In the genomic region with DNA sequence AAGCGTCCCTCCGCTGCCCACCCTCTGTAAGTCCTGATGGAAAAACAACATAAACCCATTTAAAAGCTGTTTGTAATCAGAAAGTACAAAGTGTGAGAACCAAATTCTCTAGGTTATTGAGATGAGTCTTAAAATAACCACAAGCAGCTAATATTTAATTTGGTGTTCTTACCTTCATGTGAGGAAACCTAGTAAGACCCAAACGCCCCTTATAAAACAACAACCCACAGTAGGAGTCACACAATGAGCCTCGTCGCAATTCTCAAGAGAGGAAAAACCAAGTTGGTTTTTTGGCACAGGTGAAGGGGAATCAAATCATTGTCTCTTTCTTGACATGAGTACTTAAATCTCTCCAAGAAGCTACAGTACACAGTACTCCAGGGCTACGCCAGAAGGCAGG, we compare ENCODE assay signal across 27 mouse cellular contexts. TPM values are rescaled to one million over a fixed set of nuclear protein-coding genes. Genes with fewer than 3 reads are reported as not detected.
A peak's percentile ranks its signal among the peaks of the same experiment; 100 is the strongest.
DNase-seq lines count a peak whose midpoint lies in the region; ATAC-seq and TF ChIP-seq lines count a peak whose summit lies in the region.
"Had no signal": no experiment of that assay in that cellular context is flagged by ENCODE, and none has a peak within 500 bp of the region (broad histone marks: within the 10 kb centered on the region; RNA-seq: fewer than 3 reads in every experiment).

No protein-coding gene starts in this region.

- no peak for ATAC-seq in heart, embryonic 14.5 days (ENCODE audit: insufficient number of reproducible peaks, insufficient read depth, low FRiP score, low read depth)
- ATAC-seq: activated CD4-positive, CD25-positive, alpha-beta regulatory T cell, adult 4 months; forebrain, embryonic 15.5 days; hindbrain, embryonic 16.5 days; intestine, embryonic 15.5 days had no signal

- intact Hi-C loops in gastrocnemius, adult 2 months (cut with DNase I), result no loop called here
- intact Hi-C loops in heart, postnatal 25 days (cut with DNase I), result loop anchor here (5.0 kb wide), 1 partner anchor 42 kb away; no protein-coding TSS in a partner anchor

- H3K36me3 ChIP-seq in heart, embryonic 14.5 days (ENCODE audit: control insufficient read depth, insufficient read depth, low read length), result 0 out of 2 replicates have a peak, but pooled peaks cover 4% of the 10 kb centered on the region
- no peaks in the 10 kb centered on the region for H3K36me3 ChIP-seq in kidney, adult 2 months (ENCODE audit: control insufficient read depth, insufficient read depth, low read length)
- H3K36me3 ChIP-seq: embryonic facial prominence, embryonic 10.5 days; embryonic facial prominence, embryonic 13.5 days; forebrain, embryonic 12.5 days; forebrain, embryonic 15.5 days; hindbrain, embryonic 10.5 days; hindbrain, embryonic 13.5 days; intestine, embryonic 15.5 days had no signal

- WGBS in heart, embryonic 14.5 days, result 89% methylated on average over 6 of the region's 6 CpGs
- 49% methylated on average over 6 of the region's 6 CpGs for WGBS in kidney, adult 2 months

- H3K27me3 ChIP-seq in heart, embryonic 14.5 days (ENCODE audit: control insufficient read depth, insufficient read depth, low read length), result no peaks in the 10 kb centered on the region
- H3K27me3 ChIP-seq in kidney, adult 2 months (replicated peaks; ENCODE audit: control insufficient read depth, insufficient read depth, low read length), result no peaks in the 10 kb centered on the region
- H3K27me3 ChIP-seq: embryonic facial prominence, embryonic 13.5 days; forebrain, embryonic 12.5 days; forebrain, embryonic 15.5 days; hindbrain, embryonic 13.5 days; intestine, embryonic 15.5 days had no signal

- H3K4me1 ChIP-seq in heart, embryonic 14.5 days (ENCODE audit: control insufficient read depth in 2 of 2, insufficient read depth in 2 of 2, low read length in 2 of 2), result peaks cover 36 to 76% of the 10 kb centered on the region in 2 experiments
- peaks cover 47% of the 10 kb centered on the region for H3K4me1 ChIP-seq in kidney, adult 2 months (ENCODE audit: control insufficient read depth, insufficient read depth, low read length)

- TF ChIP-seq POLR2A in kidney, adult 2 months (IDR thresholded peaks at IDR 0.05; ENCODE audit: low read depth, low read length), result no peak

- no peak overlapping the region for H3K4me2 ChIP-seq in heart, embryonic 14.5 days (ENCODE audit: low read length)
- H3K4me2 ChIP-seq: embryonic facial prominence, embryonic 13.5 days; forebrain, embryonic 12.5 days; forebrain, embryonic 15.5 days; hindbrain, embryonic 13.5 days; intestine, embryonic 15.5 days had no signal

- no peaks in the 10 kb centered on the region for H3K9me3 ChIP-seq in heart, embryonic 14.5 days (ENCODE audit: control insufficient read depth, low read length)
- H3K9me3 ChIP-seq: embryonic facial prominence, embryonic 10.5 days; embryonic facial prominence, embryonic 13.5 days; forebrain, embryonic 12.5 days; forebrain, embryonic 15.5 days; hindbrain, embryonic 10.5 days; hindbrain, embryonic 13.5 days; intestine, embryonic 15.5 days had no signal

- no peak for DNase-seq in gastrocnemius, adult 2 months
- no peak for DNase-seq in gastrocnemius, postnatal 10 days
- DNase-seq in heart, postnatal 25 days (ENCODE audit: low spot score), result no peak
- DNase-seq in kidney, adult 2 months, result peak; percentile 73
- DNase-seq in kidney, postnatal 25 days, result no peak
- DNase-seq: adrenal gland, adult 8-10 months; adrenal gland, postnatal 25 days; cerebellum, adult 11-12 months; cerebellum, adult 8-10 months; cerebellum, postnatal 10 days; cerebellum, postnatal 36 days; embryo, embryonic 11 days; gastrocnemius, postnatal 14 days; heart, adult 11 months; heart, postnatal 36 days; kidney, adult 11 months had no signal

- H3K9ac ChIP-seq in heart, embryonic 14.5 days (ENCODE audit: low read length), result peak overlapping the region; percentile 38; the same call in 1 of the 2 replicates
- H3K9ac ChIP-seq: embryonic facial prominence, embryonic 13.5 days; forebrain, embryonic 12.5 days; forebrain, embryonic 15.5 days; hindbrain, embryonic 13.5 days; intestine, embryonic 15.5 days had no signal

- TF ChIP-seq CTCF in gastrocnemius, adult 2 months (IDR thresholded peaks at IDR 0.05), result no peak
- TF ChIP-seq CTCF in kidney, adult 2 months (conservative IDR thresholded peaks at IDR 0.05; ENCODE audit: insufficient read depth, insufficient read length, low read depth, low read length), result no peak

- no peak overlapping the region for H3K4me3 ChIP-seq in gastrocnemius, adult 2 months
- H3K4me3 ChIP-seq in heart, embryonic 14.5 days (ENCODE audit: control insufficient read depth in 1 of 2, insufficient read depth in 1 of 2, low read depth in 1 of 2, low read length in 2 of 2), result no peak overlapping the region
- H3K4me3 ChIP-seq in kidney, adult 2 months (ENCODE audit: insufficient read depth, low read depth, low read length), result peak overlapping the region; percentile 32
- H3K4me3 ChIP-seq: embryonic facial prominence, embryonic 10.5 days; embryonic facial prominence, embryonic 13.5 days; erythroblast, embryonic 14.5 days; forebrain, embryonic 12.5 days; forebrain, embryonic 15.5 days; hindbrain, embryonic 10.5 days; hindbrain, embryonic 13.5 days; intestine, embryonic 15.5 days had no signal

- peak overlapping the region; percentile 28 for H3K27ac ChIP-seq in gastrocnemius, adult 2 months
- peak overlapping the region in 1 of 2 experiments; percentile 71; a peak in 1 of 4 replicates for H3K27ac ChIP-seq in heart, embryonic 14.5 days (replicated peaks in 1 of 2; ENCODE audit: control insufficient read depth in 1 of 2, insufficient read depth in 1 of 2, low read depth in 2 of 2, low read length in 2 of 2)
- H3K27ac ChIP-seq in kidney, adult 2 months (ENCODE audit: insufficient read depth, low read depth, low read length), result peak overlapping the region; percentile 96
- H3K27ac ChIP-seq: embryonic facial prominence, embryonic 10.5 days; embryonic facial prominence, embryonic 13.5 days; forebrain, embryonic 12.5 days; forebrain, embryonic 15.5 days; hindbrain, embryonic 10.5 days; hindbrain, embryonic 13.5 days; intestine, embryonic 15.5 days had no signal

RNA-seq across cellular contexts. Expression of a gene that starts 44.9 kb away (rescaled TPM):
- total RNA-seq in gastrocnemius, adult 2 months (2021), result 10 to 100 TPM; 11.7 to 14.3 TPM
- total RNA-seq in gastrocnemius, postnatal 10 days (2021), result 10 to 100 TPM; 20.0 to 23.0 TPM
- polyA plus RNA-seq in heart, embryonic 14.5 days (2014; fragmentation: Nextera tagmentation; extraction: Ambion mirVana), result 44.4 and 47.6 TPM in 2 replicates
- total RNA-seq in heart, postnatal 25 days (2021), result 10 to 100 TPM; 34.1 to 38.8 TPM
- polyA plus RNA-seq in kidney, adult 2 months (2012; rRNA removed), result 24.6 and 27.8 TPM in 2 replicates
